Mouse (Mus musculus): ENCODE measurements around the gene Ndufa4l2. TPM values are rescaled to one million over a fixed set of nuclear protein-coding genes. Genes with fewer than 3 reads are reported as not detected.
A peak's percentile ranks its signal among the peaks of the same experiment; 100 is the strongest.

The Ndufa4l2 gene
- polyA plus RNA-seq (2015; fragmentation: Nextera tagmentation; extraction: Ambion mirVana): 17.6 and 19.7 TPM in 2 replicates

DNA sequence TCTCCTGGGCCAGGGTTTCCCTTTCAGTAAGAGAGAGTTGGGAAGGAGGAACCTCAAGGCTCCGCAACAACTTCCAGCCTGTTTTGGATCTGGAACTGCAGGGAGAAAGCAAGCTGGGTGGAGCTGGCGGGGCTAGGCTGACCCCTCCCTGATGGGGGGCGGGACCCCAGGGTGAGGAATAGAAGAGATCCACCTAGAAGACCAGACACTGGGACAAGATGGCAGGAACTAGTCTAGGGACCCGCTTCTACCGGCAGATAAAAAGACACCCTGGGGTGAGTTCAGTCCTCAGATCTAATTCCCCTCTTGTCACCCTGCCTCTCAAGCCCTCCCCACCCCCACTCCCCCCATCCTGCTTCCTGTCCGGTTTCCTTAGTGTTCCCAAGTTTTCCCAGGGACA is at the start of gene Ndufa4l2:
Gene Ndufa4l2 (plus strand): TSS at position 204 of the 400 bp plus-strand sequence.
- ATAC-seq: no peak
- peak within 1 kb of the TSS; percentile 5 for H3K4me3 ChIP-seq (ENCODE audit: low read depth, low read length)
- peaks cover 4% of the 10 kb centered on the region; the same call in 1 of the 2 replicates for H3K36me3 ChIP-seq (ENCODE audit: control insufficient read depth, insufficient read depth, low read length)
- H3K9ac ChIP-seq (ENCODE audit: low read depth, low read length): peak within 1 kb of the TSS; percentile 38; the same call in 1 of the 2 replicates
- peaks cover 50% of the 10 kb centered on the region for H3K4me1 ChIP-seq (ENCODE audit: control insufficient read depth, insufficient read depth, low read length)
- H3K9me3 ChIP-seq (replicated peaks; ENCODE audit: control insufficient read depth, low read length, poor library complexity, severe bottlenecking): no peaks in the 10 kb centered on the region
- WGBS: 13% methylated on average over 6 of the region's 6 CpGs
- H3K27ac ChIP-seq (ENCODE audit: low read length): no peak within 1 kb of the TSS; the same call in 1 of the 2 replicates
- peak within 1 kb of the TSS; percentile 96 for H3K4me2 ChIP-seq (ENCODE audit: low read length)
- peaks cover 6% of the 10 kb centered on the region for H3K27me3 ChIP-seq (ENCODE audit: control insufficient read depth, insufficient read depth, low read depth, low read length)

GRCm38 (mm10) chr10:127471281-127471988 is 43.3 kb upstream of the Ndufa4l2 start:
- Histone ChIP-seq H3K4me1 (ENCODE audit: control insufficient read depth, insufficient read depth, low read length) (no peaks in the 10 kb centered on the region), H3K4me3 (ENCODE audit: low read depth, low read length) (no peak overlapping the region), H3K27me3 (ENCODE audit: control insufficient read depth, insufficient read depth, low read depth, low read length) (no peaks in the 10 kb centered on the region), H3K4me2 (ENCODE audit: low read length) (no peak overlapping the region), H3K9ac (ENCODE audit: low read depth, low read length) (no peak overlapping the region), H3K36me3 (ENCODE audit: control insufficient read depth, insufficient read depth, low read length) (peaks cover 10% of the 10 kb centered on the region), H3K9me3 (replicated peaks; ENCODE audit: control insufficient read depth, low read length, poor library complexity, severe bottlenecking) (no peaks in the 10 kb centered on the region), H3K27ac (ENCODE audit: low read length) (no peak overlapping the region)
- ATAC-seq: no peak
- WGBS: 78% methylated on average over 15 of the region's 15 CpGs

- Histone ChIP-seq H3K36me3 (ENCODE audit: control insufficient read depth, insufficient read depth, low read length) (peaks cover 18% of the 10 kb centered on the region), H3K9ac (ENCODE audit: low read depth, low read length) (no peak overlapping the region), H3K4me3 (ENCODE audit: low read depth, low read length) (no peak overlapping the region), H3K27ac (ENCODE audit: low read length) (no peak overlapping the region), H3K4me2 (ENCODE audit: low read length) (no peak overlapping the region), H3K9me3 (replicated peaks; ENCODE audit: control insufficient read depth, low read length, poor library complexity, severe bottlenecking) (no peaks in the 10 kb centered on the region), H3K27me3 (ENCODE audit: control insufficient read depth, insufficient read depth, low read depth, low read length) (no peaks in the 10 kb centered on the region), H3K4me1 (ENCODE audit: control insufficient read depth, insufficient read depth, low read length) (no peaks in the 10 kb centered on the region)
- 86% methylated on average over 9 of the region's 9 CpGs for WGBS
- ATAC-seq: no peak
These were observed 42.0 kb upstream of the Ndufa4l2 start for GRCm38 (mm10) chr10:127472722-127473121.

DNA sequence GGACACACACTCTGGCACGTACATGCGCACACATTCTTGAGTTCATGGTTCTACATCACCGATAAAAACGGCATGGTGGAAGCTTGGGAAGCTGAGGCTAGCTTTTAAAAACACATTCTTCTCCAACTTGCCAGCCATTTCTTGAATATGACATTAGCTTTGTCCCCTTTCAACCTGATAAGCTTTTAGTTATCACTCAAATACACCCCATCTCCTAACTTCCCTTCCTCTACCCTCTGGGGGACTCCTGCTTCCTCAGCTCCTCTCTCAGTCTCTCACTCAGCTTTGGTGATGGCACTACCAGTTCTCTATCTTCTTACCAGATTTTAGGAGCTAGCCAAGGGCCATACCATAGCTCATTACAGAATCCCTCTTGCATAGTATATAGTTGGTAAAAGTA is 39.6 kb upstream of the Ndufa4l2 start:
- Histone ChIP-seq H3K27me3 (ENCODE audit: control insufficient read depth, insufficient read depth, low read depth, low read length) (no peaks in the 10 kb centered on the region), H3K9me3 (replicated peaks; ENCODE audit: control insufficient read depth, low read length, poor library complexity, severe bottlenecking) (no peaks in the 10 kb centered on the region), H3K9ac (ENCODE audit: low read depth, low read length) (no peak overlapping the region), H3K4me2 (ENCODE audit: low read length) (no peak overlapping the region), H3K27ac (ENCODE audit: low read length) (no peak overlapping the region), H3K4me1 (ENCODE audit: control insufficient read depth, insufficient read depth, low read length) (no peaks in the 10 kb centered on the region), H3K4me3 (ENCODE audit: low read depth, low read length) (no peak overlapping the region), H3K36me3 (ENCODE audit: control insufficient read depth, insufficient read depth, low read length) (peaks cover 15% of the 10 kb centered on the region)
- 97% methylated on average over 4 of the region's 4 CpGs for whole genome bisulfite sequencing
- no peak for ATAC-seq

- Histone ChIP-seq H3K9ac (ENCODE audit: low read depth, low read length) (no peak overlapping the region), H3K27me3 (ENCODE audit: control insufficient read depth, insufficient read depth, low read depth, low read length) (no peaks in the 10 kb centered on the region), H3K36me3 (ENCODE audit: control insufficient read depth, insufficient read depth, low read length) (peaks cover 12% of the 10 kb centered on the region), H3K4me2 (ENCODE audit: low read length) (no peak overlapping the region), H3K4me3 (ENCODE audit: low read depth, low read length) (no peak overlapping the region), H3K4me1 (ENCODE audit: control insufficient read depth, insufficient read depth, low read length) (no peaks in the 10 kb centered on the region), H3K9me3 (replicated peaks; ENCODE audit: control insufficient read depth, low read length, poor library complexity, severe bottlenecking) (no peaks in the 10 kb centered on the region), H3K27ac (ENCODE audit: low read length) (no peak overlapping the region)
- ATAC-seq: no peak
- 86% methylated on average over 3 of the region's 3 CpGs for WGBS
These were observed 38.2 kb upstream of the Ndufa4l2 start for GRCm38 (mm10) chr10:127476541-127476940.

DNA sequence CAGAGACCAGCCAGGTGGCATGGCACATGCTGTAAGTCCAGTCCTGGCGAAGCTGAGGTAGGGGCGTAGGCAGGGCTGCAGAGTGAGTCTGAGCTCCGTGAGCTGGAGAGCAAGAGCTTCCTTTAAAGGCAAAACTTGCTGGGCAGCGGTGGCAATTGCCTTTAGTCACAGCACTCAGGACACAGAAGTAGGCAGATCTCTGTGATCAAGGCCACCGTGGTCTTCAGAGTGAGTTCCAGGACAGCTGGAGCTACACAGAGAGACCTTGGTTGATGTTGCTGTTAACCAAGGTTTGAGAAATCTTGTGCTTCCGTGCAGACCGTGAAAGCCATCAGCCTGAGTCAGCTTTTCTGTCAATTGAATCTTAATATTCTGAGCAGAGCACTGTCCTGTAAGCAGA is 37.5 kb upstream of the Ndufa4l2 start:
- H3K9me3 ChIP-seq (replicated peaks; ENCODE audit: control insufficient read depth, low read length, poor library complexity, severe bottlenecking): no peaks in the 10 kb centered on the region
- H3K4me1 ChIP-seq (ENCODE audit: control insufficient read depth, insufficient read depth, low read length): no peaks in the 10 kb centered on the region
- no peak overlapping the region for H3K4me2 ChIP-seq (ENCODE audit: low read length)
- H3K27me3 ChIP-seq (ENCODE audit: control insufficient read depth, insufficient read depth, low read depth, low read length): no peaks in the 10 kb centered on the region
- no peak for ATAC-seq
- H3K4me3 ChIP-seq (ENCODE audit: low read depth, low read length): no peak overlapping the region
- H3K9ac ChIP-seq (ENCODE audit: low read depth, low read length): no peak overlapping the region
- WGBS: 85% methylated on average over 7 of the region's 7 CpGs
- H3K27ac ChIP-seq (ENCODE audit: low read length): no peak overlapping the region
- H3K36me3 ChIP-seq (ENCODE audit: control insufficient read depth, insufficient read depth, low read length): peaks cover 12% of the 10 kb centered on the region

- Histone ChIP-seq H3K36me3 (ENCODE audit: control insufficient read depth, insufficient read depth, low read length) (peaks cover 16% of the 10 kb centered on the region), H3K4me1 (ENCODE audit: control insufficient read depth, insufficient read depth, low read length) (no peaks in the 10 kb centered on the region), H3K27me3 (ENCODE audit: control insufficient read depth, insufficient read depth, low read depth, low read length) (no peaks in the 10 kb centered on the region), H3K27ac (ENCODE audit: low read length) (no peak overlapping the region), H3K4me2 (ENCODE audit: low read length) (no peak overlapping the region), H3K9ac (ENCODE audit: low read depth, low read length) (no peak overlapping the region), H3K4me3 (ENCODE audit: low read depth, low read length) (no peak overlapping the region), H3K9me3 (replicated peaks; ENCODE audit: control insufficient read depth, low read length, poor library complexity, severe bottlenecking) (no peaks in the 10 kb centered on the region)
- WGBS: 96% methylated on average over 4 of the region's 4 CpGs
- peak; percentile 32; the same call in 1 of the 2 replicates for ATAC-seq
These were observed 35.6 kb upstream of the Ndufa4l2 start for GRCm38 (mm10) chr10:127479131-127479530.

GRCm38 (mm10) chr10:127480833-127481813 is 33.6 kb upstream of the Ndufa4l2 start:
- no peaks in the 10 kb centered on the region for H3K9me3 ChIP-seq (replicated peaks; ENCODE audit: control insufficient read depth, low read length, poor library complexity, severe bottlenecking)
- WGBS: 88% methylated on average over 19 of the region's 19 CpGs
- no peak for ATAC-seq
- peaks cover 15% of the 10 kb centered on the region for H3K36me3 ChIP-seq (ENCODE audit: control insufficient read depth, insufficient read depth, low read length)
- no peaks in the 10 kb centered on the region for H3K4me1 ChIP-seq (ENCODE audit: control insufficient read depth, insufficient read depth, low read length)
- H3K27ac ChIP-seq (ENCODE audit: low read length): no peak overlapping the region
- no peaks in the 10 kb centered on the region for H3K27me3 ChIP-seq (ENCODE audit: control insufficient read depth, insufficient read depth, low read depth, low read length)
- H3K4me2 ChIP-seq (ENCODE audit: low read length): no peak overlapping the region
- H3K4me3 ChIP-seq (ENCODE audit: low read depth, low read length): no peak overlapping the region
- no peak overlapping the region for H3K9ac ChIP-seq (ENCODE audit: low read depth, low read length)
